Mouse (Mus musculus) lung, postnatal 0 days (tissue): ENCODE results near the gene Zmynd8.

Experiments used
- CTCF ChIP-seq: IDR thresholded peaks from 2 replicates; pipeline ENCODE4 v1.5.1; 2016; ENCODE audit warnings: antibody characterized with exemption, mild to moderate bottlenecking
- EP300 ChIP-seq: IDR thresholded peaks from 2 replicates; pipeline ENCODE4 v1.6.1; 2016; ENCODE audit warnings: antibody characterized with exemption, mild to moderate bottlenecking, control low read depth

- no peak for TF ChIP-seq CTCF
- no peak for TF ChIP-seq EP300
Measured at GRCm38 (mm10) chr2:165792431-165793282, 106.2 kb downstream of the Zmynd8 start.
